Mouse (Mus musculus): ENCODE measurements around the gene Nrn1l.

The Nrn1l gene

DNA sequence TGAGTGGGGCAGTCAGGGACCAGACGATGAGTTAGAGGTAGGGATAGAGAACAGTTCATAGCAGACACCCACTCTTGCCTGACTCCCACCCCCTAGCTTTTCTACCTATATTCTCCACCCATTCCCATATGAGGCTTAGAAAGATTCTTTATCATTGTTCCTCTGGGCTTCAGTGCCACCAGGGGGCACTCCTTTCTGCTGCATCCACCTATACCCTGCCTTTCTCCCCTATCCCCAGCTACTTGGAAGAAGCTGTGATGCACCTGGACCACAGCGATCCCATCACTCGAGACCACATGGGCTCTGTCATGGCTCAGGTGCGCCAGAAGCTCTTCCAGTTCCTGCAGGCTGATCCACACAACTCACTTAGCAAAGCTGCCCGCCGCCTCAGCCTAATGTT is 935 bp upstream of the Nrn1l start:
- peak; percentile 42 for DNase-seq

DNA sequence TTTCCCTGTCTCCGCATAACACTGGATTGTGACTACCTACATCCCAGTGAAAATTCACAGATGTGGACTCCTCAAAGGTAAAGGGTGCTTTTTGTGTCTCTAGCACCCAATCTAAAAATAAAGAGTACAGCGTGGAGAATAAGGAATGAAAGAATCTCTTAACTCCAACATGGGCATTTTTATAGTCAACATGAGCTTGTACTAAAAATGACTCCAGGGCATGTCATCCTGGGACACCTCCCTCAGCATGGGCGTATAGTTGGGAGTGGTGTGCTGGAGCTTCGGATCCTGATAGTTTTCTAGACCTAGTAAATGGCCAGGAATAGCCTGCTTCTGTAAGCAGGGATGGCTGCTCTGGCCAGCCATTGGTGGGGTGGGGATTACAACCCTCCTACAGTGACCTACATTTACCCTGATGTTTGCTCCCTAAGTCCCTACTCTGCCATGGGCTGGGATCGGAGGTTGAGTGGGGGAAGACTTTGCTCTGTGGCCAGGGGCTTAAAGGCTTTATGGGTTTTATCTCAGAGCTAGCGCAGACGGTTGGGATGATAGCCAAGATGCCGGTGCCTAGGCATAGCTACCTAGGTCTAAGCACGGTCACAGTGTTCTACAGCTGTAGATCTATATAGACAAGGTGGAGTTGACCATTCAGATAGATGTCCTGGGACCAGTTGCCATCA is 4.6 kb downstream of the Nrn1l start:
- DNase-seq = no peak

DNA sequence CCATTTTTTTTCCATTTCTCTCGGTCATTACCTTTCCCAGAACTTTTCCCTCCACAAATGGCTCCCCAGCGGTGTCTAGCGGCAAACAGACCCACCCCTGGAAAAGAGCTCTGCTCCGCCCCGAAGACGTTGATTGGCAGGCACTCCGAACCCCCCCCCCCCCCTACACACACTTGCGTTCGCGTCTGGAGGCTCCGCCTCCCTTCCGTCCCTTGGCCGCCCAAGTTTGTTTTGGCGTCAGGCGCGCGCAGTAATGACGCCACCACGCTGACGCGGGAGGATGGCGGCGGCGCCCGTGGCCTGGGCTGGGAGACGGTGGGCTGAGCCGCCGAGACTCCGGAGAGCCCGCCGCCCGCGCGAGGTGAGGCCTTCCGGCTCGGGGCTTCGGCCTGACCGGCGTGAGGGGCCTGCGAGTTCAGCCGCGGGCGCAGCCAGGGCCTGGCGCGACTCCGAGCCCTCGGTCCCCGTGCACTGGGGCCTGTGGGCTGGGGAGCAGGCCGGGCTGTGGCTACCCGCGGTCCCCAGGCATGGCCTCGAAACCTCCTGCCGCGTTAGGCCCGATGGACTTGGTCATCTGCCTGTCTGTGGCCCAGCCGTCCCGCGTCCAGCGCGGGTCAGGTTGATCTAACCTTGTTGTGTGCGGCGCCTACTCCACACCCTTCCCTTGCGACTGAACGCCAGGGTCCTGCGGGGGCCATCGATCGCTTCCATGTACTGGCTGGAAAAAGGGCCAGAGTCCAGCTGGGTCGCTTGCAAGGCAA is 7.0 kb downstream of the Nrn1l start, which contains the start of gene Pskh1:
Gene Pskh1, plus strand, starts transcription at position 262 of the 761 bp plus-strand sequence.
- DNase-seq = peak; percentile 94

DNA sequence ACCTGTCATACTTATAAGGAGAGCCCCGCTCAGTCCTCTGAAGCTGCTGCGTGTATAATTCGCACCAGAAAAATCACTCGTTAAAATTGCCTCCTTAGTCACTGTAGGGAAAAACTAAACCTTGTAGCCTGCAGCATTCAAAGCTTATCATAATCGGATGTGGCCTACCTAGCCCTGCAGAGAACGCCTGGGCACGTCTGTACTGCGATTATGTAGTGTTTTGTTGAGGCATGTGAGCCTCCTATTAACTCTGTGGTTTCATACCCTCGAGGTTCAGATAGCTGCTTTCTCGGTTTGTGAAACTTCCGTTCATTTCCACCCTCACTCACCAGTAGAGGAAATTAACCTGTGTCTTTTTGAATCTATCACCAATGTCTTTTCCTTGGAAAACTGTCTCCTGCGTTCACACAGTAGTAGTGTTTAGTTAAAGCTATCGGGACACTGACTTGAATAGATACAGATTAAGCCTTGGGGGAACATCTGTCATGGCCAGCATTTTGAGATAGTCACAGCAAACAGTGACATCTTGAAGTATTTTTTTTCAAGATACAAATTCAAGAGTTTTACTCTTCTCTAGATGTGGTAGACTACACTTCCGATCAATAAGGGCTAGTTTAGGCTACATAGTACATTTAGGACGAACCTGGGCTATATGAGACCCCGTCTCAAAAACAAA is 7.7 kb downstream of the Nrn1l start:
- DNase-seq = no peak

DNA sequence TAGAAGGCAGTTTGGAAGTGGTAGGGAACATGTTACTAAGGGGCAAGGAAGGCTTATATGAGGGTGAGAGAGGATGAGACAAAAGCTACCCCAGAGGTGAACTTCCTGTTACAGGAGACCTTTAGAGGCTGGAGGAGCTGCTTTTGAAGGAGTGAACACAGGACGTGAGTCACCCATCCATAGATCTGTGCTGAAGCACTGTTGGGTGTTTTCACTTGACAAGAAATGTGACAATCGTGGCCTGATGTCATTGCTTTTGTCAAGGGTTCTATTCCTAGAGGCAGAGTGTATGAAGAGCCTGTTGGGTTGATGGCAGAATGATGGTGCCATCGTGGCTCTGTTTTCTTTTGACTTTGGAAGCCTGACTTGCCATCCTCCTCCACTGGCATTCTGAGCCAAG is 26.0 kb downstream of the Nrn1l start:
- no peak for DNase-seq

DNA sequence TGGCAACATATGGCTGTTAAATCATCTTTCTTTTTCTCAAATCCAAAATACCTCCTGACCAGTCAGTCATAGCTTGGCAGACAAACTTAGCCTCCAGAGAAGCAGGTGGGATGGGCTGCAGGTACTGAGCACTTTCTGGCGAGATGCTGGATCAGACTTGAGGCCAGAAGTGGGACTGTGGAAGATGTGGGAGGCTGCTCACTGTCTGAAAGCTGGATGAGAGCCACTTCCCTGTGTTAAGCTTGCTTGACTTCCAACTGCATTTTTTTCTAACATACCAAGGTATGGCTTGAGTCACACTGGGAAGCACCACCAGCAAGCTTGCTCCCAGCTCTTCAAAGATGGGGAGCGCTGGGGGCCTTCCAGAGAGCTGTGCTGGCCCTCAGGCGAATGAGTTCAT is 31.8 kb downstream of the Nrn1l start:
- DNase-seq = no peak

DNA sequence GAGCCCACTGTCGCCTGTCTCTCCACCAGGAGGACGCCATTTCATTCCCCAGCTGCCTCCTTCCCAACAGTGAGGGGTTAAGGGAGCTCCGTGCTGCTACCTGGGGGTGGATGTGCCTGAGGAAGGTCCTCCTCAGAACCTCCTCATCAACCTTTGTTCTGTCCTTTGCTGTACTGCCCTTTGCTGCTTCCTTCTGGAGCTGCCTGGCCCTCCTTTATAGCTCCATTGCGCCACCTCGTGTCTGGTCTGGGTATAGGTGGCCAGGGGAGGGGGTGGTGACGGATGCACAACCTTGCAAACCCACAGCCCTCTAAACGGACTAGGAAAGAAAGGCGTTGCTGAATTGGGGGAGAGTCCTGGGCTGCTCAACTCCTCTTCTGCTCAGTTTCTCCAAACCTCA is 37.2 kb downstream of the Nrn1l start:
- peak; percentile 84 for DNase-seq

DNA sequence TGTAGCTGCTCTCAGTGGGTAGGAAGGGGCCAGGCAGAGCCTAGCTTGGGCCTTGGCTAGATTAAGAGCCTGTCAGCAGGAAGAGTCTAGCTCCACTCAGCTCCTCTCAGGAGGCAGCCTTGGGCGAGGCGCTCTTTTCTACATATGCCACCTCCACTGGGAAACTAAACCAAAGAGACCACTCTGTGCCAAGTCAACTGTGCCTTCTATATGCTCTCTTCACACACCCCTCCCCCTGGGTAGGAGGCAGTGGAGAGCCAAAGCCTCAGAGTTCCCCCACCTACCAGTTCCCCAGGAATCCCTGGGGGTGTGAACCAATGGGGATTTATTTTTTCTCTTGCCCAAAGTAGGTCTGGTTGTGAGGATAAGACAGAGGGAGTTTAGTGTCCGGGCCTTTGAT is 37.9 kb downstream of the Nrn1l start:
- no peak for DNase-seq

DNA sequence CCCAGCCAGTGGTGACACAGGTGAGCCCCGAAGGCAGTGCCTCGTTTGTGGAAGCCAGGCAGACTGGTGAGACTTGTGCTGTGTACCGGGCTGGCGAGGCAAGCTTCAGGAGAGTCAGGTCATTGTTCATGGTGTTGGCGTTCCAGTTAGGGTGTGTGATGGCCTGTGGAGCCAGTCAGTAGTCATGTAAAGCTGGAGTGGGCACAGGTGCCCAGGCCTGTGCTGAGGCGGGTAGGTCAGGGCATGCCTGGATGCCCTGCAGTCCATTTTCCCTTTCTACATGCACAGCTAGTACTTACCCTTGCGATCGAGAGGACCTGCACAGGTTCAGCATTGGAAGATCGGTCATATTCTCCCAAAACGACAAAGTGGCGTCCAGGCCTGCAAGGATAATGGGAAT is 39.2 kb downstream of the Nrn1l start:
- DNase-seq = no peak

DNA sequence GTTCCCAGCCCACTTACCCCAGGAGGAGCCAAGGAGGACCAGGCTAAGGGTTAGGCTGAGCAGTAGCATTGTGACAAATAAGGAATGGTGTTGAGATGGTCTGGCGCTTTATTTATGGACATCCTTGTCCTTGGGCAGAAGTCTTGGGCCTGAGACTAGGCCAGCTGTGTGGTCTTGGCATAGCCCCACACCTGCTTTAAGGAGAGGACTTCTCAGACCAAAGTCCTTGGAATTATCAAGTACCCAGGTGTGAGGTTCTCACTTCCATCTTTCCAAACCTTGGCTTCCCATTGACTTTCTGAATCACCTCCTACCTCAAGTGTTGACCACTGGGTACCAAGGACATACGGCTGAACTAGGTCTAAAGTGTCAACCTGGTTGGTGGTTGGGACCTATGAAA is 40.4 kb downstream of the Nrn1l start, which contains the start of gene Ctrl:
Gene Ctrl, minus strand, starts transcription at position 101 of the 400 bp plus-strand sequence.
- no peak for DNase-seq

DNA sequence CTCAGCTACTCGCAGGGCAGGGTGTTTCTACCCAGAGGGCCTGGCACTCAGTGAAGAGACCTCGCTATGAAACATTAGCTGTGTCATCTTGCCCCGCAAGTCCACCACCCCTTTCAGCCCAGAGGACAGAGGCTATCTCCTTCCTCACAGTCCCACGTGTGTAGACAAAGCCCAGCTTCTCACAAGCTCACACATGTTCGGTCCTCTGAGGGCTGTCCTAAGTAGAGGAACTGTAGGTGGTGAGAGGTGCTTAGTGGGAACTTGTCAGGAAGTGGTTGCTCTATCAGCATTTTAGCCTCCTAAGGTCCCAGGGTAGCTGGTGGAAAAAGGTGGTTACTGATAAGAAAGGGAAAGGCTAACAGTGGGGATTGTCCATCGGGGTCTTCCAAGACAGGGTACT is 41.7 kb downstream of the Nrn1l start:
- no peak for DNase-seq

DNA sequence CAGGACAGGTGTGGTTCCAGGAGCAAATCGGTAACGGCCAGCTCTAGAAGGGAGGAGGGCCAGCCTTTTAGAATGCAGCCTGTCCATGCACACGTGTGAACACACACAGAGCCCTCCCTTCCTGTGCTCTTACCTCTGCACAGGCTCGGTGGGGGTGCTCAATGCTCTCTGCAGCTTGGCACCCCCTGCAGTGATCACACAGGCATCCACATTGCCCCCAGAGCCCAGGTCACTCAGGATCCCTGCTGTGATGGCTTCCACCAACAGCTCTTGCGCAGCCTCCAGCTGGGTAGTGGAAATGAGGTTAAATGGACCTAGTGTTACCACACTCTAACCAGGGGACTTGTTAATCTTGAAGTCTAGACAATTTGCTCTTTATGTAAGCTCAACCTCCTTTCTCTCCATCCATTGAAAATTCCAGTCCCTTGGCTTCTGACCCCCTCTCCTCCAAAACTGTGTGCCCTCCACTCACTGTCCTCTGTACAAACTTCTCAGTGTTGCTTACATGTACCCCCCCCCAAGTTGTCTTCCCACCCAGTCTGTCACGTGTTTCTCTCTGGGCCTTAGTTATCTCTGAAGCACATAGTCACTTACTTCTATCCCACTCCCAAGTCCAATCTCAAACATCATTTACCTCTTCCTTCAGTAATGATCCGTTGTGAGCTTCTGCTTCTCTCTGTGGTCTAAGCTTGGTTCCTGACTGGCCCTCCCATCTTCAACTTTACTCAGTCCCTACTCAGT is 42.7 kb downstream of the Nrn1l start:
- DNase-seq = no peak

DNA sequence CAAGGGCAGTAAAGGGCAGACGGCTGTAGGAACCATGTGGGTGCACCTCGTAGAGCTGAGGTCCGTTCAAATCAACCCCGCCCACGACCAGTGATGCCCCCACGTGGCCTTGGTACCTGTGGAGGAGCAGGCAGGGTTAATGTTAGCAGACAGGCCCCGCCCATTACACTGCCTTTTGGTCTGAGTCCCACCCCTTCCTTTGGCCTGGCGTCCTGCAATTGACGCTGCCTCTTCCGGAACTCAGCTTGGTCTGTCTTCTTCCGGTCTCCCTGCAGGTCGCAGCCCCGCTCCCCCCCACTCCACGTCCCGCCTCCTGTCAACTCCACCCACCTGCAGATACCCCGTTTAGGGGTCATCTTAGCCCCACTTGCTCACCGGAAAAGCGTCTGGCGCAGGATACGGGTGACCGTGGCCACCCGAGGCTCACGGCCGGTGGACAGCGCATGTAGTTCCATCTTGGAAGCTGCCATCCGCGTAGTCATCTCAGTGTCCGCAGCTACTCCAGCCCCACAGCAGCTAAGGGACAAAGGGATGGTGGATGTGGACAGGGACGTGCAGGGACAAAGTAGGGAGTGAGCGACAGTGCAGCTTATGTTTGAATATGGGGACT is 43.6 kb downstream of the Nrn1l start:
- DNase-seq = peak; percentile 96

DNA sequence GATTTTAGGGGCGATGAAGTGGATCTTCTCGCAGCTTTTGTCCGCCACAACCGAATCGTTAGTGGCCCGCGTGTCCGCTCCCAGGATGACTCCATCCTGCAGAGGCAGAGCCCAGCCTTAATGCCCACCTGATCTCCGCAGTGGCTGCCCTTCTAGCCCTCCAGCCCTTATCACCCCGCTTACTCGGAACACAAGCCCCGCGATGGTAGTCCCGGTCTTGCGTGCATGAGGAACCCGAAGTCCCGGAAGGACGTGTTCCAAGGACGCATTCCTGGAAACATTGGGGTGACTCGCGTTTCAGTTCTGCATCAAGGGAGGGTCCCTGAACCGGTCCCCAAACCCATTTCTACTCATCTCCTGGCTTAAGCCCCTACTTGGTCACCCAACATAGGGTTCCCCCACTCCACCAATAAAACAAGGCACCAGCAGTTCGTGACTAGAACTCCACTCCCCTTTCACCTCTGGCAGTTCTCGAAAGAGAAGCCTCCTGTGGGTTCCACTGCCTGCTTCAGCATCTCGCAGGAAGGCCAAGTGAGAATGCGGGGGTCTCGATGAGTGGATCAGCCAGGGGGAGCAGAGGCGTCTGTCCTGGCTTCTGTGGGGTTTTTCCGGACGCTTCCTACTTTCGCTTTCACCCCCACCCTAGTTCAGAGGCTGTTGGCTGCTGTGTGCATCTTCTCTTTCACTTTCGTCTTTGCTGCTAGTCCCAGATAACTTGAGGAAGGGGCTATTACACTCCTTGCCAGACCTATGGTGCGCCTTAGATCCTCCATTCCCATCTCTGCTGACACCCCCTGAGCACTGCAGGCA is 44.3 kb downstream of the Nrn1l start:
- peak; percentile 71 for DNase-seq

DNA sequence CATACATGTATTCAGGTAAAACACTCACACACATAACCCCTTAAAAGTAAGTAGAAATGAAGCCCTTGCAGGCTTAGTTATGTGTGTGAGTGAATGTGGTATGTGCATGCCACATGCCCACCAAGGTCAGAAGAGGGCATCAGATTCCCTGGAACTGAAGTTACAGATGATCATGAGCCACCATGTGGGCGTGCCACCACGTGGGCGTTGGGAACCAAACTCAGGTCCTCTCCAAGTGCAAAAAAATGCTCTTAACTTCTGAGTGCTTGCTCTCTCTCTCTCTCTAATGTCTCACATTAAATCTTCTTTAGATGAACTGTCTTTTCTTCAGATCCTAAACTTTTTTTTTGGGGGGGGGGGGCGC is 44.9 kb downstream of the Nrn1l start, which contains the start of gene Psmb10:
Gene Psmb10, minus strand, starts transcription at position 139 of the 364 bp plus-strand sequence.
- peak; percentile 63 for DNase-seq

DNA sequence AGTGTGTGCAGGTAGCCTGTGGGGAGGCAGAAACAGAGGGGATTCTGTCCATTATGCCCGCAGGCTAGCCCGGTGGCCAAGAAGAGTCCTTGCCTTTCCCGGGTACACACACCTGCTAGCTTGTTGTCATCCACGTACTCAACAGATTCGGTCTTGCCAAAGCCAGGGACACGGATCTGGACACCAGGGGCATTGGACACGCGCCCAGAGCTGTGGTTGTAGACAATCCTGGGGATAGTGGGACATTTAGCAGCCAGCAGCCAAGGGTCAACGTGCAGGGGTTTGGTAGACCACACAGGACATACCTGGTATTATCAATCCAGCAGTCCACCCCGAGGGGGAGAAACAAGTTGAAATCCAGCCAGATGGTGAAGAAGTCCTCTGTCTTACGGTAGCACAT is 48.7 kb downstream of the Nrn1l start:
- DNase-seq = no peak

DNA sequence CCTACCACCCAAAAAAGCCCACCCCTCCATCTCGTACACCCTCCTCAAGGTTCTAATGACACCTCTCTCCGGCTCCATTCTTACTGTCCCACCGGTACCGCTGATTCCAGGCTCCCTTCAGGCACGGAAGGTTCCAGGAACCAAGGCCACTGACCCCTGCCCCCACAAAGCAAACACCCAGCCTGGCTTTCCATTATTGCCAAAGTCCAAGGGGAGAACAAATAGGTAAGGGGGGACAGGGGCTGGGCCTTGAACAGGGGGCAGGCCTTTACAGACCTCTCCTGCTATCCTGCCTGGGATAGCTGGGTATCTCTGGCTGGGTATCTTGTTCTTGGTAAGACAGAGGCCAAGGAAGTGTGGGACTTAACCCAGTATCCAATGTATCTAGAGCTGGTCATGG is 49.2 kb downstream of the Nrn1l start:
- DNase-seq = no peak

DNA sequence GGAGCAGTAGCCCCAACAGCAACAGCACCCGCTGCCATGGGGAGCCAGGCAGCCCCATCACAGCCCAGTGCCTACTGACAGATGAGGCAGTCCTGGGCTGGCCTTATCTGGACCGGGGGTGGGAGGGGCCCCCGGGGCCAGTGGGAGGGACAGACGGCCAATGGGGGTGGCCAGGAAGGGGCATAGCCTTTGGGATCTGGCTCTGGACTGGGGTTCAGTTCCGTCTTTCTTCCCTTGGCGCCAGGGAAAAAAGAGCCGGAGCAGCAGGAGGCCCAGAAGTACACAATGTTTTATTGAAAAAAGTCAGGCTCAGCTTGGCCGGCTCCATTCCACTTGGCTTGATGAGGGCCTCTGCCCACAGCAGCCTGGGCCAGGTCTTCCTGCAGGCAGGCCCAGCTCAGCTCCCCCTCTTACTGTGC is 50.0 kb downstream of the Nrn1l start, which contains the start of gene Lcat:
Gene Lcat, minus strand, starts transcription at position 62 of the 419 bp plus-strand sequence.
- DNase-seq = no peak
